Mouse (Mus musculus): ENCODE results near the gene Tpd52l1.
"Not testable (repeated sequence)": the region's sequence is repeated elsewhere in the genome, so short reads cannot be mapped to it uniquely, and the experiment has no call there.

DNA sequence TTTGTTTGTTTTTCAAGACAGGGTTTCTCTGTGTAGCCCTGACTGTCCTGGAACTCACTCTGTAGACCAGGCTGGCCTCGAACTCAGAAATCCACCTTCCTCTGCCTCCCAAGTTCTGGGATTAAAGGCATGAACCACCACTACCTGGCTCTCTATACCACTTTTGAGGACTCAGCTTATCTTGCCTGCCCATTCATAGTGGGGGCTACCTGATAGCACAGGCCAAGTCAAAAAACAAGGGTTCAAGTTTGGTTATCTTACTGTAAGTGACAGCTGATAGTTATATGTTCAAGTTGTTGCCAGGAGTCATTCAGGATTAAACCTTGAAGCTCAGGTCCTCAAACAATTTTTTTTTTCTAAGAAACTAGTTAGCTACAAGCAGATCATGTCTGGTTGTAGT is 57.2 kb downstream of the Tpd52l1 start:
- not testable (repeated sequence) for TF ChIP-seq POLR2A (IDR thresholded peaks at IDR 0.05; ENCODE audit: extremely low read depth, insufficient read depth, low read length); CTCF (IDR thresholded peaks at IDR 0.05; ENCODE audit: low read depth, low read length)

Data from liver, adult 2 months (tissue).